Mouse (Mus musculus) frontal cortex, adult 2 months (tissue): ENCODE data around the gene Apoc4. TPM values are rescaled to one million over a fixed set of nuclear protein-coding genes. Genes with fewer than 3 reads are reported as not detected.

Experiments used
- DNase-seq, 2 experiments: peaks; one replicate each; pipeline ENCODE4 v3.0.0; 2022; ENCODE audit warnings: low spot score in 1 of 2; ENCODE audit errors: extremely low spot score in 1 of 2
- polyA plus RNA-seq: library from polyadenylated mRNA; depleted of rRNA; stranded (reverse); fragments of >200 nt; gene quantifications from 2 replicates; pipeline ENCODE4 v1.2.3, GENCODE M21; 2012

Apoc4 gene
- polyA plus RNA-seq, 1 experiment: not detected

- DNase-seq: no peak
These were observed 2.5 kb upstream of the Apoc4 start for GRCm38 (mm10) chr7:19683771-19684201.

GRCm38 (mm10) chr7:19682979-19683378 is 1.7 kb upstream of the Apoc4 start:
- no peak for DNase-seq

DNA sequence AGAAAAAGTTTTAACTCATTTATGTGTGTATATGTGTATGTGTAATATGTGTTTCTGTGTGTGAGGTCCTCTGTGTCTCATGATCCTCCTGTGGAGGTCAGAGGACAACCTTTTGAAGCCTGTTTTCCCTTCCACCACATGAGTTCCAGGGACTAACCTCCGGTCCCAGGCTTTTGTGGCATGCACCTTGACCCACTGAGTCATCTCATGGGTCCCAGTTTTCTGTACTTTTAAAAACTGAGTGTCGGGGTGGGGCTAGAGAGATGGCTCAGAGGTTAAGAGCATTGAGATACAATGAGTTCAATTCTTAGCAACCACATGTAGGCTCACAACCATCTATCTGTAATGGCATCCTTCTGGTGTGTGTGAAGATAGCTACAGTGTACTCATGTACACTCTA is 577 bp downstream of the Apoc4 start:
- DNase-seq: no peak

DNA sequence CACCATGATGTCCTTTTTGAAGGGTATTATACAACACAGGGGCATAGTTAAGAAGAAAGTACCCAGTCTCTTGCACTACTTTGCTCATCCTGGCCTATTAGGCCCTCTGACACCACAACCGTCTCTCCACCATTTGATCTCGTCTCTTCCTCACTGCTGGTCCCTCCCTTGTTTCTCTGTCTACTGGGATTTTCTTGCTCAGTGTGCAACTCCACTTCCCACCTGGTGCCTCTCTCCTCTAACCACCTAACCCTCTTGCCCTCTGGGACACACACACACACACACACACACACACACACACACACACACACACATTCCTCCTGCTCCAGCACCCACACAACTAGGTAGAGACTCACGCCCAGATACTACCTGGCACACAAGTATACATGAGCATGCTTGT is 2.4 kb downstream of the Apoc4 start:
- DNase-seq: no peak

- DNase-seq: no peak
These were observed 3.4 kb downstream of the Apoc4 start, which contains the start of gene Apoc2 for GRCm38 (mm10) chr7:19677872-19678271. Apoc2 (minus strand) TSS chr7:19677941.

- DNase-seq: no peak
These were observed 4.6 kb downstream of the Apoc4 start for GRCm38 (mm10) chr7:19676662-19677061.

DNA sequence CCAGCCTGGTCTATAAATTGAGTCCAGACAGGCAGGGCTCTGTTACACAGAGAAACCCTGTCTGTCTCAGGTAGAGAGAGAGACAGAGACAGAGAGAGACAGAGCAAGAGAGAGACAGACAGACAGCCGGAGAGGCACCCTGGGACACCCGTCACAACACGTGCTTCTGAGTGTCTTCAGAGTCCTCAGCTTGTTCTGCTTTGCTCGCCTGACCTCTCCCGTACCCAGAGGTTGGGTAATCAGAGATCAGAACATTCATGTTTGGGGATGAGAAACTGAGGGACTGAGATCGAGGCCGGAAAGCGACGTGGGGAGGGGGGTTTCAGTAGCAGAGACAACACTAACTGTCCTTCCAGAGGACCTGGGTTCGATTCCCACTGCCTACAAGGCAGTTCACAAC is 5.5 kb downstream of the Apoc4 start:
- no peak for DNase-seq

GRCm38 (mm10) chr7:19673083-19673699 is 8.1 kb downstream of the Apoc4 start:
- DNase-seq: no peak

GRCm38 (mm10) chr7:19671511-19671910 is 9.8 kb downstream of the Apoc4 start:
- DNase-seq: no peak

- peak; percentile 93 to 98 for DNase-seq
These were observed 12.1 kb downstream of the Apoc4 start for GRCm38 (mm10) chr7:19668947-19669721.

DNA sequence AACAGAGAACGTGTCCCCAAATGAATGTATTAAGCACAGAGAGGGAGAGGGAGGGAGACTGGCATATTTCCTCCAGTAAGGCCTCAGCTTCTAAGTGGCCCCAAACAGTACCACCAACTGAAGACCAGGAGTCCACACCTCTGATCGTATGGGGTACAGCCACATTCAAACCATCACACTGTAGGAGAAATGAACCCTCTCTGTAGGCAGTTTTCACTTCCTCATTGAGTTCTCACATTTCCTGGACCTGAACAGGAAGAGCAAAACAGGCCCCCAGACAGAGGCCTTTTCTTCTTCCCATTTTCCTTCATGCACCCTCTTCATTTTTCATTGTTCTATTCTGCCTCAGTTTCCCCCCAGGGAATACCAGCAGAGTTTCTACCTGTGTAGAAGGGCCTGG is 13.8 kb downstream of the Apoc4 start:
- no peak for DNase-seq

GRCm38 (mm10) chr7:19666750-19667149 is 14.5 kb downstream of the Apoc4 start:
- DNase-seq: no peak

- peak; percentile 95 to 99 for DNase-seq
These were observed 16.1 kb downstream of the Apoc4 start, which contains the start of gene Clptm1 for GRCm38 (mm10) chr7:19664955-19665841. Clptm1 (minus strand) TSS chr7:19665033.

DNA sequence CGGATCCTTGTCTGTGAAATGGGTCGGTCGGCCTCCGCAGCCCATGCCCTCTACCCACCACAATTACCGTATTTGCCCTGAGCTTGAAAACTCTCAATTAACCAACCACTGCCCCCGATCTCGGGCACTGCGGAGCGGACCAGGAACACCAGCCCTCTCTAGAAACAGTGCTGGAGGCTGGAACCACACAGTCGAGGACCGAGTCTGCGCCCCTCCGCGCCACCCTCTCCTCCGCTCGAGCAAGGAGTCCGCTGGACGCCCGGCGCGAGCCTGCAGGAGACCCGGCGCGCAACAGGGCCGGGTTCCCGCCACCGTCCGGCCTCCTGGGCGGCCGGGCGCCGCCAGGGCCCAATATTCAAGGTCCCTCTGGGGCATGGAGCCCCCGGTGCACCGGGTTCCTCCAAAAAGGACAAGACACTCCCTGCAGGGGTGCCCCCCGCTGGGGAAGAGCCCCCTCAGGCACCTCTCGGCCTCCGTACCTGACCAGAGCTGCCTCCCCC is 16.8 kb downstream of the Apoc4 start:
- DNase-seq: no peak

DNA sequence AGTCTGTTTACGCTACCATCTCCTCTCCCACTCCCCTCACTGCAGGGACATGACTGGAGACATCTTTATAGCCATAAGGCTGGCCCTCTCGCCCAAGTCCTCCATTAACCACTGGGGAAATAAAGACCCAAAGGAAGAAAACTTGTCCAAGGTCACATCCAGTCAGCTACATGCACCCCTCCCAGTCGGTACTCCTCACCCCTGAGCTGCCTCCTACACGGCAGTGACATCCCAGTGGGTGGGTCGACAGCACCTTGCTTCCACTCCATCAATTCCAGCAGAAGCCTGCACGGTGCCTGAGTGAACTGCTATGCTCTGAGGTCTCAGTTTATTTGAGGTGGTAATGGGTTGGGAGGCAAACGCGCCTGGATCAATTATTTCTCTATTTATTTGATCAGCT is 17.3 kb downstream of the Apoc4 start:
- DNase-seq: peak in 1 of 2 experiments; percentile 32

- no peak for DNase-seq
These were observed 28.7 kb downstream of the Apoc4 start for GRCm38 (mm10) chr7:19652614-19653013.

GRCm38 (mm10) chr7:19651063-19651786 is 30.1 kb downstream of the Apoc4 start:
- no peak for DNase-seq

DNA sequence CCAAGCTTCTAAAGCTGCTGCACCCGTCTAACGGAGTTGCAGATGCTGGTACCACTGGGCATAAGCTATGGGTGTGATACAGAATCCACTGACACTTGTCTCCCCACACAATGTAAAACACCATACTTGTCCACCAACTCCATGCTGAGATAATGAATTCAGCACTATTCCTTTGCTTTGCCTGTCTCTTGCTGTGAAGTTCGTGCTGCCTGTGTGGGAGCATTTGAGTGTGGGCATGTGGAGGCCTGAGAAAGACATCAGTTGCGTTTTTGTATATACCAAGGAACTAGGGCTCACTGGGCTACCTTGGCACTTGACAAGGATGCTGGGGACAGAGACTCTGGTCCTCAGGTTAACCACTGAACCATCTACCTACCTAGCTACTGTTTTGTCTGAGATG is 40.1 kb downstream of the Apoc4 start:
- peak in 1 of 2 experiments; percentile 60 for DNase-seq

GRCm38 (mm10) chr7:19635074-19635827 is 46.0 kb downstream of the Apoc4 start:
- no peak for DNase-seq
